Mouse (Mus musculus): ENCODE measurements at regions not wholly inside any gene's neighbourhood (a gene's known extent, or its start where the extent isn't known, plus 50 kb on each side); places are given as distances from the start of the nearest gene placed in this dataset.

- Histone ChIP-seq H3K4me3 (ENCODE audit: low read depth, low read length) (no peak overlapping the region), H3K9me3 (replicated peaks; ENCODE audit: control insufficient read depth, low read length) (no peaks in the 10 kb centered on the region), H3K36me3 (ENCODE audit: control insufficient read depth, insufficient read depth, low read length) (no peaks in the 10 kb centered on the region), H3K4me2 (ENCODE audit: low read length) (no peak overlapping the region), H3K27me3 (replicated peaks; ENCODE audit: control insufficient read depth, insufficient read depth, low read length) (no peaks in the 10 kb centered on the region), H3K4me1 (ENCODE audit: control insufficient read depth, insufficient read depth, low read length) (no peaks in the 10 kb centered on the region), H3K27ac (ENCODE audit: low read depth, low read length) (no peak overlapping the region), H3K9ac (ENCODE audit: low read length) (no peak overlapping the region)
- no peak for ATAC-seq
- peak; percentile 51 for DNase-seq (ENCODE audit: low spot score)
- WGBS = 45% methylated on average over 1 of the region's 1 CpGs
Measured at GRCm38 (mm10) chr14:8727364-8727763, 61.3 kb upstream of the 4930452B06Rik start.

Measured in forebrain, embryonic 14.5 days (tissue).